Mouse (Mus musculus): Measurements from ENCODE around the gene Sgms1. TPM values are rescaled to one million over a fixed set of nuclear protein-coding genes. Genes with fewer than 3 reads are reported as not detected.
A peak's percentile ranks its signal among the peaks of the same experiment; 100 is the strongest.

Sgms1 gene
- polyA plus RNA-seq, 1 experiment from 2014 or later = 31.4 TPM

GRCm38 (mm10) chr19:32199861-32200574 is 189.5 kb downstream of the Sgms1 start:
- no peaks in the 10 kb centered on the region for H3K9me3 ChIP-seq (ENCODE audit: control insufficient read depth, low read length)
- H3K4me1 ChIP-seq (replicated peaks; ENCODE audit: control insufficient read depth, insufficient read depth, low read length) = peaks cover 39% of the 10 kb centered on the region
- 69% methylated on average over 4 of the region's 4 CpGs for WGBS
- DNase-seq (ENCODE audit: low spot score) (no peak), ATAC-seq (replicated peaks; ENCODE audit: low FRiP score) (peak; percentile 53; the same call in 1 of the 2 replicates)
- no peak overlapping the region for H3K4me3 ChIP-seq (ENCODE audit: low read depth, low read length)
- no peaks in the 10 kb centered on the region for H3K36me3 ChIP-seq (ENCODE audit: control insufficient read depth, insufficient read depth, low read length)
- H3K27me3 ChIP-seq (replicated peaks; ENCODE audit: control insufficient read depth, insufficient read depth, low read length) = no peaks in the 10 kb centered on the region
- H3K27ac ChIP-seq (ENCODE audit: low read depth, low read length) = no peak overlapping the region
- no peak overlapping the region for H3K4me2 ChIP-seq
- H3K9ac ChIP-seq (ENCODE audit: low read depth, low read length) = no peak overlapping the region

- no peak overlapping the region for H3K9ac ChIP-seq (ENCODE audit: low read depth, low read length)
- H3K4me3 ChIP-seq (ENCODE audit: low read depth, low read length) = no peak overlapping the region
- H3K27ac ChIP-seq (ENCODE audit: low read depth, low read length) = no peak overlapping the region
- WGBS = 91% methylated on average over 5 of the region's 5 CpGs
- DNase-seq (ENCODE audit: low spot score) (no peak), ATAC-seq (replicated peaks; ENCODE audit: low FRiP score) (no peak)
- H3K4me1 ChIP-seq (replicated peaks; ENCODE audit: control insufficient read depth, insufficient read depth, low read length) = peaks cover 39% of the 10 kb centered on the region
- H3K9me3 ChIP-seq (ENCODE audit: control insufficient read depth, low read length) = no peaks in the 10 kb centered on the region
- no peaks in the 10 kb centered on the region for H3K36me3 ChIP-seq (ENCODE audit: control insufficient read depth, insufficient read depth, low read length)
- H3K4me2 ChIP-seq = no peak overlapping the region
- no peaks in the 10 kb centered on the region for H3K27me3 ChIP-seq (replicated peaks; ENCODE audit: control insufficient read depth, insufficient read depth, low read length)
Observed at GRCm38 (mm10) chr19:32199133-32199532, 190.4 kb downstream of the Sgms1 start.

GRCm38 (mm10) chr19:32198494-32199106 is 190.9 kb downstream of the Sgms1 start:
- WGBS = 92% methylated on average over 7 of the region's 7 CpGs
- H3K4me3 ChIP-seq (ENCODE audit: low read depth, low read length) = no peak overlapping the region
- H3K4me1 ChIP-seq (replicated peaks; ENCODE audit: control insufficient read depth, insufficient read depth, low read length) = peaks cover 39% of the 10 kb centered on the region
- no peak for ATAC-seq (replicated peaks; ENCODE audit: low FRiP score)
- no peak for DNase-seq (ENCODE audit: low spot score)
- no peaks in the 10 kb centered on the region for H3K9me3 ChIP-seq (ENCODE audit: control insufficient read depth, low read length)
- H3K36me3 ChIP-seq (ENCODE audit: control insufficient read depth, insufficient read depth, low read length) = no peaks in the 10 kb centered on the region
- H3K27ac ChIP-seq (ENCODE audit: low read depth, low read length) = no peak overlapping the region
- no peak overlapping the region for H3K4me2 ChIP-seq
- H3K27me3 ChIP-seq (replicated peaks; ENCODE audit: control insufficient read depth, insufficient read depth, low read length) = no peaks in the 10 kb centered on the region
- no peak overlapping the region for H3K9ac ChIP-seq (ENCODE audit: low read depth, low read length)

- Histone ChIP-seq H3K27ac (ENCODE audit: low read depth, low read length) (no peak overlapping the region), H3K4me1 (replicated peaks; ENCODE audit: control insufficient read depth, insufficient read depth, low read length) (peaks cover 43% of the 10 kb centered on the region), H3K9ac (ENCODE audit: low read depth, low read length) (no peak overlapping the region), H3K9me3 (ENCODE audit: control insufficient read depth, low read length) (no peaks in the 10 kb centered on the region), H3K4me3 (ENCODE audit: low read depth, low read length) (no peak overlapping the region), H3K4me2 (no peak overlapping the region), H3K27me3 (replicated peaks; ENCODE audit: control insufficient read depth, insufficient read depth, low read length) (no peaks in the 10 kb centered on the region), H3K36me3 (ENCODE audit: control insufficient read depth, insufficient read depth, low read length) (no peaks in the 10 kb centered on the region)
- 65% methylated on average over 15 of the region's 15 CpGs for WGBS
- ATAC-seq (replicated peaks; ENCODE audit: low FRiP score) = no peak
- DNase-seq (ENCODE audit: low spot score) = no peak
Observed at GRCm38 (mm10) chr19:32196976-32197819, 192.3 kb downstream of the Sgms1 start.

GRCm38 (mm10) chr19:32196222-32196621 is 193.3 kb downstream of the Sgms1 start:
- Histone ChIP-seq H3K4me2 (no peak overlapping the region), H3K4me3 (ENCODE audit: low read depth, low read length) (no peak overlapping the region), H3K36me3 (ENCODE audit: control insufficient read depth, insufficient read depth, low read length) (no peaks in the 10 kb centered on the region), H3K27ac (ENCODE audit: low read depth, low read length) (no peak overlapping the region; the same call in 1 of the 2 replicates), H3K4me1 (replicated peaks; ENCODE audit: control insufficient read depth, insufficient read depth, low read length) (peaks cover 46% of the 10 kb centered on the region), H3K27me3 (replicated peaks; ENCODE audit: control insufficient read depth, insufficient read depth, low read length) (no peaks in the 10 kb centered on the region), H3K9ac (ENCODE audit: low read depth, low read length) (no peak overlapping the region), H3K9me3 (ENCODE audit: control insufficient read depth, low read length) (no peaks in the 10 kb centered on the region)
- WGBS = 35% methylated on average over 5 of the region's 5 CpGs
- peak; percentile 61 for ATAC-seq (replicated peaks; ENCODE audit: low FRiP score)
- peak; percentile 28 for DNase-seq (ENCODE audit: low spot score)

GRCm38 (mm10) chr19:32194863-32195262 is 194.7 kb downstream of the Sgms1 start:
- H3K4me3 ChIP-seq (ENCODE audit: low read depth, low read length) = no peak overlapping the region
- no peaks in the 10 kb centered on the region for H3K27me3 ChIP-seq (replicated peaks; ENCODE audit: control insufficient read depth, insufficient read depth, low read length)
- DNase-seq (ENCODE audit: low spot score) (no peak), ATAC-seq (replicated peaks; ENCODE audit: low FRiP score) (no peak)
- WGBS = 23% methylated on average over 1 of the region's 1 CpGs
- no peak overlapping the region for H3K4me2 ChIP-seq
- H3K4me1 ChIP-seq (replicated peaks; ENCODE audit: control insufficient read depth, insufficient read depth, low read length) = peaks cover 33% of the 10 kb centered on the region
- H3K36me3 ChIP-seq (ENCODE audit: control insufficient read depth, insufficient read depth, low read length) = no peaks in the 10 kb centered on the region
- no peaks in the 10 kb centered on the region for H3K9me3 ChIP-seq (ENCODE audit: control insufficient read depth, low read length)
- no peak overlapping the region for H3K9ac ChIP-seq (ENCODE audit: low read depth, low read length)
- H3K27ac ChIP-seq (ENCODE audit: low read depth, low read length) = no peak overlapping the region

- H3K4me2 ChIP-seq = no peak overlapping the region
- DNase-seq (ENCODE audit: low spot score) = no peak
- no peaks in the 10 kb centered on the region for H3K9me3 ChIP-seq (ENCODE audit: control insufficient read depth, low read length)
- ATAC-seq (replicated peaks; ENCODE audit: low FRiP score) = no peak
- no peaks in the 10 kb centered on the region for H3K27me3 ChIP-seq (replicated peaks; ENCODE audit: control insufficient read depth, insufficient read depth, low read length)
- H3K9ac ChIP-seq (ENCODE audit: low read depth, low read length) = no peak overlapping the region
- no peak overlapping the region for H3K27ac ChIP-seq (ENCODE audit: low read depth, low read length)
- 92% methylated on average over 3 of the region's 3 CpGs for WGBS
- H3K4me1 ChIP-seq (replicated peaks; ENCODE audit: control insufficient read depth, insufficient read depth, low read length) = peaks cover 26% of the 10 kb centered on the region
- H3K4me3 ChIP-seq (ENCODE audit: low read depth, low read length) = no peak overlapping the region
- no peaks in the 10 kb centered on the region for H3K36me3 ChIP-seq (ENCODE audit: control insufficient read depth, insufficient read depth, low read length)
Observed at GRCm38 (mm10) chr19:32194074-32194473, 195.4 kb downstream of the Sgms1 start.

GRCm38 (mm10) chr19:32191596-32191995 is 197.9 kb downstream of the Sgms1 start:
- no peak overlapping the region for H3K4me2 ChIP-seq
- no peak overlapping the region for H3K9ac ChIP-seq (ENCODE audit: low read depth, low read length)
- no peaks in the 10 kb centered on the region for H3K27me3 ChIP-seq (replicated peaks; ENCODE audit: control insufficient read depth, insufficient read depth, low read length)
- peaks cover 26% of the 10 kb centered on the region for H3K4me1 ChIP-seq (replicated peaks; ENCODE audit: control insufficient read depth, insufficient read depth, low read length)
- WGBS = 85% methylated on average over 3 of the region's 3 CpGs
- no peak for ATAC-seq (replicated peaks; ENCODE audit: low FRiP score)
- H3K4me3 ChIP-seq (ENCODE audit: low read depth, low read length) = no peak overlapping the region
- H3K36me3 ChIP-seq (ENCODE audit: control insufficient read depth, insufficient read depth, low read length) = no peaks in the 10 kb centered on the region
- H3K27ac ChIP-seq (ENCODE audit: low read depth, low read length) = no peak overlapping the region
- no peaks in the 10 kb centered on the region for H3K9me3 ChIP-seq (ENCODE audit: control insufficient read depth, low read length)
- DNase-seq (ENCODE audit: low spot score) = peak; percentile 16

Measured in liver, embryonic 11.5 days (tissue).